Mouse (Mus musculus) embryonic facial prominence, embryonic 14.5 days (tissue): ENCODE results near the gene Retnlg. TPM values are rescaled to one million over a fixed set of nuclear protein-coding genes. Genes with fewer than 3 reads are reported as not detected.
"Not testable (repeated sequence)": the region's sequence is repeated elsewhere in the genome, so short reads cannot be mapped to it uniquely, and the experiment has no call there.

Experiments
- ATAC-seq: fragments of 200-750 bp; cut with Nextera tagmentation; 2 replicates; pipeline ENCODE4 v1.8.0; 2017; ENCODE audit warnings: low read depth, moderate number of reproducible peaks, moderate TSS enrichment
- DNase-seq: peaks from one replicate; pipeline ENCODE4 v3.0.0-alpha.2; 2015; ENCODE audit warnings: low spot score
- H3K27ac ChIP-seq: fragments of 300-500 bp; sonication (generic); replicated peaks from 2 replicates; pipeline ENCODE4 v1.5.1; 2014; ENCODE audit warnings: low read depth, mild to moderate bottlenecking, low read length, moderate library complexity
- H3K27me3 ChIP-seq: fragments of 300-500 bp; sonication (generic); replicated peaks from 2 replicates; pipeline ENCODE4 v1.6.1; 2014; ENCODE audit warnings: low read length; ENCODE audit not compliant: control insufficient read depth, insufficient read depth
- H3K36me3 ChIP-seq: fragments of 300-500 bp; sonication (generic); 2 replicates; pipeline ENCODE4 v1.6.1; 2014; ENCODE audit warnings: low read length, mixed read lengths; ENCODE audit not compliant: control insufficient read depth, insufficient read depth
- H3K4me1 ChIP-seq: fragments of 300-500 bp; sonication (generic); 2 replicates; pipeline ENCODE4 v1.6.1; 2014; ENCODE audit warnings: antibody characterized with exemption, low read length; ENCODE audit not compliant: control insufficient read depth, insufficient read depth
- H3K4me2 ChIP-seq: fragments of 300-500 bp; sonication (generic); 2 replicates; pipeline ENCODE4 v1.6.1; 2014; ENCODE audit warnings: low read depth, mild to moderate bottlenecking, low read length, moderate library complexity, mixed read lengths
- H3K4me3 ChIP-seq: fragments of 300-500 bp; sonication (generic); 2 replicates; pipeline ENCODE4 v1.5.1; 2014; ENCODE audit warnings: low read depth, mild to moderate bottlenecking, low read length
- H3K9ac ChIP-seq: fragments of 300-500 bp; sonication (generic); 2 replicates; pipeline ENCODE4 v1.6.1; 2014; ENCODE audit warnings: low read depth, mild to moderate bottlenecking, low read length, moderate library complexity, mixed read lengths
- H3K9me3 ChIP-seq: fragments of 300-500 bp; sonication (generic); 2 replicates; pipeline ENCODE4 v1.6.1; 2016; ENCODE audit warnings: low read length; ENCODE audit not compliant: control insufficient read depth
- WGBS: fragments of 180-500 bp; shearing (Covaris S2); extraction: QIAGEN DNeasy Blood & Tissue Kit; methylation state at CpG from one replicate; pipeline ENCODE4 v1.1.7; 2014; 5-methylcytosine and 5-hydroxymethylcytosine counted together
- polyA plus RNA-seq: library from polyadenylated mRNA; unstranded; fragments of >200 nt; fragmentation: Nextera tagmentation; extraction: Ambion mirVana; gene quantifications from 2 replicates; pipeline ENCODE4 v1.2.1, GENCODE M21; 2014

The Retnlg gene
- 0.74 and 0.76 TPM in 2 replicates for polyA plus RNA-seq

GRCm38 (mm10) chr16:48872321-48872720 is at the start of gene Retnlg:
Gene Retnlg (plus strand): TSS chr16:48872621.
- no peaks in the 10 kb centered on the region for H3K36me3 ChIP-seq
- no peak for ATAC-seq
- H3K4me3 ChIP-seq, result no peak within 1 kb of the TSS
- H3K9me3 ChIP-seq, result no peaks in the 10 kb centered on the region
- H3K27ac ChIP-seq, result no peak within 1 kb of the TSS
- DNase-seq, result no peak
- no peak within 1 kb of the TSS for H3K4me2 ChIP-seq
- no peak within 1 kb of the TSS for H3K9ac ChIP-seq
- WGBS, result 74% methylated on average over 4 of the region's 4 CpGs
- H3K4me1 ChIP-seq, result no peaks in the 10 kb centered on the region
- no peaks in the 10 kb centered on the region for H3K27me3 ChIP-seq

DNA sequence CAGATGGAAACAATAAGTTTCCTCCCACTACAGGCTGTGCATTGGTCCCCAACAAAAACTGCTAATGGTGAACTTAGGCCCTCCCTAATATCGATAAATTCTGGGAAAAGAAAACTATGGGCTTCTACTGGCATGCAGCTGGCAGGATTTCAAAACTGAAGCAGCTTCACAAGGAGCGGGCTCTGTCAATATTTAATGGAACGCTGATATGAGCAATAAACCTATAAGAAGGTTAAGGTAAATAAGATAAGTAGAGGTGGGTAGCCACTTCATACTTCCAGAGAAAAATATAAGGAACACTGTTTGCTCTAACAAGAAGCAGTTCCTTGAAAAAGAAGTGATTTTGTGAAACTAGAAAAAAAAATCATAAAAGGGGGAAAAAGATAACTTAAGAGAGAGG is 45.9 kb upstream of the Retnlg start:
- H3K27me3 ChIP-seq, result no peaks in the 10 kb centered on the region
- H3K4me1 ChIP-seq, result no peaks in the 10 kb centered on the region
- ATAC-seq (no peak), DNase-seq (no peak)
- H3K4me2 ChIP-seq, result no peak overlapping the region
- no peaks in the 10 kb centered on the region for H3K36me3 ChIP-seq
- 87% methylated on average over 3 of the region's 3 CpGs for WGBS
- no peak overlapping the region for H3K4me3 ChIP-seq
- no peak overlapping the region for H3K9ac ChIP-seq
- no peaks in the 10 kb centered on the region for H3K9me3 ChIP-seq
- no peak overlapping the region for H3K27ac ChIP-seq

DNA sequence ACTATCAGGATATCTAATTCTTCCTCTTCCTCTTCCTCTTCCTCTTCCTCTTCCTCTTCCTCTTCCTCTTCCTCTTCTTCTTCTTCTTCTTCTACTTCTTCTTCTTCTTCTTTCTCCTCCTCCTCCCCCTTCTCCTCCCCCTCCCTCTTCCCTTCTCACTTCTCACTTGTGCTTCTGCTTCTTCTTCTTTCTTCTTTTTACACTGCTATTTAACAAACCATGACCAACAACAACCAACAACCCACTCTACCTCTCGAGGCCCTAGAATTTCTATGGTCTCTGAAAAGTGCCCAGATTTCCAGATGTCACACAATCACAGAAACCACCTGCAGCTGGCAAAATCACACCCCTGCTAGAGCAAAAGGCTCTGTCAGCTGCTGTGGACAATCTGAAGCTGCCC is 44.8 kb upstream of the Retnlg start:
- 41% methylated on average over 1 of the region's 1 CpGs for WGBS
- H3K36me3 ChIP-seq, result no peaks in the 10 kb centered on the region
- no peaks in the 10 kb centered on the region for H3K27me3 ChIP-seq
- no peak overlapping the region for H3K9ac ChIP-seq
- H3K27ac ChIP-seq, result no peak overlapping the region
- no peaks in the 10 kb centered on the region for H3K4me1 ChIP-seq
- ATAC-seq (no peak), DNase-seq (no peak)
- H3K9me3 ChIP-seq, result no peaks in the 10 kb centered on the region
- no peak overlapping the region for H3K4me2 ChIP-seq
- H3K4me3 ChIP-seq, result no peak overlapping the region

- DNase-seq, result no peak
- Histone ChIP-seq H3K4me2 (no peak overlapping the region), H3K27ac (no peak overlapping the region), H3K9ac (no peak overlapping the region), H3K4me3 (no peak overlapping the region), H3K36me3 (no peaks in the 10 kb centered on the region), H3K27me3 (no peaks in the 10 kb centered on the region), H3K9me3 (no peaks in the 10 kb centered on the region), H3K4me1 (no peaks in the 10 kb centered on the region)
- WGBS, result 83% methylated on average over 4 of the region's 4 CpGs
- ATAC-seq, result no peak
Measured at GRCm38 (mm10) chr16:48829060-48829459, 43.4 kb upstream of the Retnlg start.

DNA sequence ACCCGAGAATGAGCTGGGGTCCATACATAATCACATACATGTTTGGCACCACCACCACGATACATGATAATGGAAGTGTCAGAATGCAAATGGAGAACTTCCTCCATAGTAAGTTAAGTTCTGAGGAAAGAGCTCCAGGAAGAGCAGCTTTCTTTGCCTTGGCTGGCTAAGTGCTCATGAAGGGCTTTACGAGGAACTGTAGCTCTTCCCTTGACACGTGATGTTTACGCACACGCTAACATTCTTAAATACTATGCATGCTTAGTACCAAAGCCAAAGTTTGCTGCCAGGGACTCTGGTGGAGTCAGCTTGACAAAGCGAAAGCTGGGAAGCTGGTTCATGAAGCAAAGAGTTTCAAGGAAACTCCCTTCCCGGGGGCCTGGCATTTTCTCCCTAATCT is 40.4 kb upstream of the Retnlg start:
- ATAC-seq (no peak), DNase-seq (no peak)
- H3K27me3 ChIP-seq, result no peaks in the 10 kb centered on the region
- H3K4me3 ChIP-seq, result no peak overlapping the region
- no peak overlapping the region for H3K9ac ChIP-seq
- 84% methylated on average over 7 of the region's 8 CpGs for WGBS
- no peak overlapping the region for H3K27ac ChIP-seq
- H3K36me3 ChIP-seq, result no peaks in the 10 kb centered on the region
- H3K4me1 ChIP-seq, result no peaks in the 10 kb centered on the region
- H3K4me2 ChIP-seq, result no peak overlapping the region
- 0 out of 2 replicates have a peak, but pooled peaks cover 3% of the 10 kb centered on the region for H3K9me3 ChIP-seq

DNA sequence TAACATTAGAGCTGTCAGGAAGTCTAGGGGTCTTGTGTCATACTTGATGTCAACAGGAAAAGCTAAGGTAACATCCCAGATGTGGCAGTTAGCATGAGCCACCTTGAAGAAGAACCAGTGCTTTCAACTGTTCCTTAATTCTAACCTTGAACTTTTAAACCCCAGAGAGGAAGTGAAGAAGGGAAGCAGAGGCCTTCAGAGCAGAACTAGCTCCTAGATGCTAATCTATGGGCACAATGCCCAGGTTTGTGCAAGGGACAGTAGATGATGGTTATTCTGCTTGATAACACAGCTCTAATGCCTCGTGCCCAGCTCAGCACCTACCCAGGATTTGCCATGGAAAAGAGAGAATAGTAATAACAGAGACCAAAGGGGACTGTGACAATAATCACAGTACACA is 38.8 kb upstream of the Retnlg start:
- H3K4me2 ChIP-seq, H3K9me3 ChIP-seq, H3K4me3 ChIP-seq, H3K9ac ChIP-seq, H3K36me3 ChIP-seq, H3K27me3 ChIP-seq, H3K27ac ChIP-seq, DNase-seq, H3K4me1 ChIP-seq, ATAC-seq: not testable (repeated sequence)
- WGBS, result 40% methylated on average over 1 of the region's 1 CpGs

- no peaks in the 10 kb centered on the region for H3K27me3 ChIP-seq
- H3K4me3 ChIP-seq, result no peak within 1 kb of the TSS
- no peaks in the 10 kb centered on the region for H3K36me3 ChIP-seq
- H3K4me2 ChIP-seq, result no peak within 1 kb of the TSS
- WGBS, result 78% methylated on average over 3 of the region's 3 CpGs
- no peak within 1 kb of the TSS for H3K27ac ChIP-seq
- H3K4me1 ChIP-seq, result no peaks in the 10 kb centered on the region
- no peaks in the 10 kb centered on the region for H3K9me3 ChIP-seq
- ATAC-seq (no peak), DNase-seq (no peak)
- H3K9ac ChIP-seq, result no peak within 1 kb of the TSS
Measured at GRCm38 (mm10) chr16:48842266-48842665, 30.2 kb upstream of the Retnlg start, which contains the start of gene Retnla. Gene Retnla (plus strand): TSS chr16:48842551.

DNA sequence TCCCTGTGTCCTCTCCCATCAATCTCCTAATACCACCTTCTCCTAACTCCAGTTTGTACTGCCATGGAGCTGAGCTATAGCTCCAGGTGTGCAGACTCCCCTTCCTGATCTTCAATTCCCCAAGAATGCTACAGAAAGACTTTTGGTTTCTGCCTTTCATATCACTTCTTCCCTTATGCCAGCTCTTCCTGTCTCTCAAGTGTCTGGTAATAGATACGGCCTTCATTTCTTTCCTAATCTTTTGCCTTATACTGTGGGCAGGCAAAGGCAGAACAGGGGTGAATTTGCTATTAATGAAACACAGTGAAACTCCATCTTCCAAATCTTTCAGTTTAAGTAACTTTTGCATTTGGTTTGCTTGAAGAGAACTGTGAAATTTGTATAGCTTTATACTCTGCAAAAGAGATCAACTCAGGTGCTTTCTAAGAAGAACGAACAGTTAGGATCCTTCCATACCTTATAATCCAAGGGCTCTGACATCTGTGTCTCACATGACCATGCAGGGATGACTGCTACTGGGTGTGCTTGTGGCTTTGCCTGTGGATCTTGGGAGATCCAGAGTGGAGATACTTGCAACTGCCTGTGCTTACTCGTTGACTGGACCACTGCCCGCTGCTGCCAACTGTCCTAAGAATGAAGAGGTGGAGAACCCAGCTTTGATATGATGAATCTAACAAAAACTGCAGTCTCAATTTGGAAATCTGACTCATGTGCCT is 28.6 kb upstream of the Retnlg start:
- WGBS, result 91% methylated on average over 4 of the region's 4 CpGs

DNA sequence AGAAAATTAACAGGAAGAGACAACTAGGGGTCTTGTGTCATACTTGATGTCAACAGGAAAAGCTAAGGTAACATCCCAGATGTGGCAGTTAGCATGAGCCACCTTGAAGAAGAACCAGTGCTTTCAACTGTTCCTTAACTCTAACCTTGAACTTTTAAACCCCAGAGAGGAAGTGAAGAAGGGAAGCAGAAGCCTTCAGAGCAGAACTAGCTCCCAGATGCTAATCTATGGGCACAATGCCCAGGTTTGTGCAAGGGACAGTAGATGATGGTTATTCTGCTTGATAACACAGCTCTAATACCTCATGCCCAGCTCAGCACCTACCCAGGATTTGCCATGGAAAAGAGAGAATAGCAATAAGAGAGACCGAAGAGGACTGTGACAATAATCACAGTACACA is 7.4 kb upstream of the Retnlg start:
- not testable (repeated sequence) for H3K27me3 ChIP-seq, H3K4me3 ChIP-seq, H3K9ac ChIP-seq, H3K4me1 ChIP-seq, H3K4me2 ChIP-seq, DNase-seq, ATAC-seq, H3K9me3 ChIP-seq, H3K36me3 ChIP-seq, H3K27ac ChIP-seq
- WGBS, result 89% methylated on average over 1 of the region's 1 CpGs

More for the DNA sequence above, 28.6 kb upstream of the Retnlg start:
- no peak for ATAC-seq
- Histone ChIP-seq H3K4me3 (no peak overlapping the region), H3K4me2 (no peak overlapping the region), H3K9me3 (no peaks in the 10 kb centered on the region), H3K27ac (no peak overlapping the region), H3K4me1 (no peaks in the 10 kb centered on the region), H3K27me3 (no peaks in the 10 kb centered on the region), H3K36me3 (no peaks in the 10 kb centered on the region), H3K9ac (no peak overlapping the region)
- DNase-seq, result no peak
